Comparison of ENCODE assay signal across 18 mouse cellular contexts in genomic region chr2:6498101-6498500, GRCm38 (mm10).
A peak's percentile ranks its signal among the peaks of the same experiment; 100 is the strongest.
DNase-seq lines count a peak whose midpoint lies in the region; ATAC-seq lines count a peak whose summit lies in the region.
"Had no signal": no experiment of that assay in that cellular context is flagged by ENCODE, and none has a peak within 500 bp of the region (broad histone marks: within the 10 kb centered on the region; RNA-seq: fewer than 3 reads in every experiment).

No protein-coding gene starts in this region.

- no peak overlapping the region for H3K27ac ChIP-seq in heart, embryonic 10.5 days
- H3K27ac ChIP-seq in embryonic facial prominence, embryonic 12.5 days = 0 out of 2 replicates have a peak overlapping the region, but pooled peaks have one; percentile 4
- H3K27ac ChIP-seq: heart, embryonic 13.5 days; hindbrain, embryonic 12.5 days had no signal

- H3K27me3 ChIP-seq in heart, embryonic 10.5 days (ENCODE audit: insufficient read depth, poor library complexity, severe bottlenecking) = no peaks in the 10 kb centered on the region
- H3K27me3 ChIP-seq in embryonic facial prominence, embryonic 12.5 days = no peaks in the 10 kb centered on the region
- H3K27me3 ChIP-seq: CH12.LX; heart, embryonic 13.5 days; hindbrain, embryonic 12.5 days had no signal

- no peak overlapping the region for H3K4me2 ChIP-seq in embryonic facial prominence, embryonic 12.5 days (replicated peaks)
- H3K4me2 ChIP-seq: heart, embryonic 13.5 days; hindbrain, embryonic 12.5 days had no signal

- H3K9ac ChIP-seq in embryonic facial prominence, embryonic 12.5 days = no peak overlapping the region
- H3K9ac ChIP-seq: heart, embryonic 13.5 days; hindbrain, embryonic 12.5 days had no signal

- WGBS in heart, embryonic 10.5 days = 83% methylated on average over 12 of the region's 12 CpGs
- 67% methylated on average over 12 of the region's 12 CpGs for WGBS in embryonic facial prominence, embryonic 12.5 days

- no peaks in the 10 kb centered on the region for H3K36me3 ChIP-seq in heart, embryonic 10.5 days
- no peaks in the 10 kb centered on the region for H3K36me3 ChIP-seq in embryonic facial prominence, embryonic 12.5 days
- H3K36me3 ChIP-seq: heart, embryonic 13.5 days; hindbrain, embryonic 12.5 days had no signal

- DNase-seq in heart, embryonic 10.5 days (ENCODE audit: low spot score) = peak; percentile 68
- DNase-seq in heart, postnatal 25 days (ENCODE audit: low spot score) = no peak
- peak; percentile 76 for DNase-seq in retina, postnatal 1 day
- no peak for DNase-seq in retina, embryonic 14.5 days (ENCODE audit: low spot score)
- DNase-seq in kidney, postnatal 36 days = no peak
- DNase-seq: adrenal gland, adult 8-10 months; adrenal gland, postnatal 36 days; cerebellum, adult 2 months; cerebellum, postnatal 14 days; embryo, embryonic 11 days; heart, postnatal 4 days had no signal

- H3K4me3 ChIP-seq in heart, embryonic 10.5 days = no peak overlapping the region
- no peak overlapping the region for H3K4me3 ChIP-seq in embryonic facial prominence, embryonic 12.5 days
- H3K4me3 ChIP-seq: heart, embryonic 13.5 days; hindbrain, embryonic 12.5 days had no signal

- intact Hi-C loops in heart, postnatal 25 days (cut with DNase I) = no loop called here

- no peak for ATAC-seq in embryonic facial prominence, embryonic 12.5 days (ENCODE audit: insufficient number of reproducible peaks, insufficient read depth, low FRiP score, low TSS enrichment)
- ATAC-seq: forebrain, embryonic 14.5 days; hindbrain, embryonic 16.5 days; inflammation-experienced regulatory T-cells, adult 6 months had no signal

- H3K4me1 ChIP-seq in heart, embryonic 10.5 days = peaks cover 12% of the 10 kb centered on the region; the same call in 1 of the 2 replicates
- H3K4me1 ChIP-seq in embryonic facial prominence, embryonic 12.5 days = 0 out of 2 replicates have a peak, but pooled peaks cover 3% of the 10 kb centered on the region
- H3K4me1 ChIP-seq: hindbrain, embryonic 12.5 days had no signal

- H3K9me3 ChIP-seq in heart, embryonic 10.5 days = no peaks in the 10 kb centered on the region
- H3K9me3 ChIP-seq in embryonic facial prominence, embryonic 12.5 days = no peaks in the 10 kb centered on the region
- H3K9me3 ChIP-seq: hindbrain, embryonic 12.5 days had no signal

Comparison
In these comparisons a context has a peak if more than half of its experiments do, and no peak if none do; other contexts are left out.
1. DNase-seq: peak in heart, embryonic 10.5 days (single experiment) and retina, postnatal 1 day (single experiment); none in heart, postnatal 25 days (single experiment), retina, embryonic 14.5 days (single experiment) and kidney, postnatal 36 days (0 of 2).